Mouse (Mus musculus) megakaryocyte, embryonic 14.5 days (primary cell): Measurements from ENCODE around the gene Gfi1.

Experiments
- FLI1 ChIP-seq: IDR thresholded peaks from 2 replicates; pipeline ENCODE4 v1.6.1; 2012; ENCODE audit warnings: low read length, inconsistent platforms, mixed read lengths
- GATA1 ChIP-seq: IDR thresholded peaks from 3 replicates; pipeline ENCODE4 v1.6.1; 2012; ENCODE audit warnings: mixed read lengths, low read length, inconsistent platforms, borderline replicate concordance

GRCm38 (mm10) chr5:107711689-107712088, 14.1 kb downstream of the Gfi1 start:
- TF ChIP-seq GATA1 (no peak), FLI1 (no peak)
